Mouse (Mus musculus) myocyte (in vitro differentiated cells): Measurements from ENCODE around the gene Nexn. TPM values are rescaled to one million over a fixed set of nuclear protein-coding genes. Genes with fewer than 3 reads are reported as not detected.
A peak's percentile ranks its signal among the peaks of the same experiment; 100 is the strongest.
"Not testable (repeated sequence)": the region's sequence is repeated elsewhere in the genome, so short reads cannot be mapped to it uniquely, and the experiment has no call there.

Experiments
- H3K27me3 ChIP-seq: one replicate; pipeline ENCODE4 v1.6.1; 2011; ENCODE audit not compliant: control insufficient read depth, insufficient read depth, insufficient read length
- H3K36me3 ChIP-seq: one replicate; pipeline ENCODE4 v1.6.1; 2011; ENCODE audit not compliant: control insufficient read depth, insufficient read depth
- H3K4me2 ChIP-seq: one replicate; pipeline ENCODE4 v1.6.1; 2011; ENCODE audit warnings: low read depth, control low read depth
- H3K4me3 ChIP-seq: one replicate; pipeline ENCODE4 v1.5.1; 2011; ENCODE audit warnings: mild to moderate bottlenecking, control low read depth, moderate library complexity
- H3K79me2 ChIP-seq: one replicate; pipeline ENCODE4 v1.6.1; 2011; ENCODE audit not compliant: control insufficient read depth, insufficient read depth
- H3ac ChIP-seq: one replicate; pipeline ENCODE4 v1.6.1; 2011; ENCODE audit not compliant: control insufficient read depth, insufficient read length
- CEBPB ChIP-seq: IDR thresholded peaks from 2 replicates; pipeline ENCODE4 v1.6.1; 2011; ENCODE audit warnings: mild to moderate bottlenecking, moderate library complexity; ENCODE audit not compliant: poor library complexity, insufficient read depth, severe bottlenecking
- E2F4 ChIP-seq: IDR thresholded peaks from one replicate; pipeline ENCODE4 v1.6.1; 2011; ENCODE audit warnings: mild to moderate bottlenecking, control low read depth, moderate library complexity; ENCODE audit not compliant: insufficient read depth
- MAX ChIP-seq: IDR thresholded peaks from one replicate; pipeline ENCODE4 v1.6.1; 2011; ENCODE audit warnings: low read depth, mild to moderate bottlenecking, control low read depth
- MYOD1 ChIP-seq, 3 experiments: IDR thresholded peaks; one replicate each; pipeline ENCODE4 v1.6.1; 2011; ENCODE audit warnings: control low read depth in 2 of 3, low read depth in 2 of 3, mild to moderate bottlenecking in 2 of 3, moderate library complexity in 1 of 3; ENCODE audit not compliant: insufficient read length in 2 of 3, control insufficient read depth in 1 of 3
- MYOG ChIP-seq, 3 experiments: IDR thresholded peaks; one replicate each; pipeline ENCODE4 v1.6.1; 2011; ENCODE audit warnings: control low read depth in 2 of 3, low read depth in 2 of 3, mild to moderate bottlenecking in 2 of 3; ENCODE audit not compliant: insufficient read length in 2 of 3, control insufficient read depth in 1 of 3, insufficient read depth in 1 of 3
- POLR2A ChIP-seq: IDR thresholded peaks from one replicate; pipeline ENCODE4 v1.6.1; 2011; ENCODE audit warnings: low read depth, mild to moderate bottlenecking, control low read depth, moderate library complexity; ENCODE audit not compliant: insufficient read length
- POLR2AphosphoS2 ChIP-seq: IDR thresholded peaks from one replicate; pipeline ENCODE4 v1.6.1; 2011; ENCODE audit warnings: low read depth, control low read depth; ENCODE audit not compliant: insufficient read length
- REST ChIP-seq: IDR thresholded peaks from one replicate; pipeline ENCODE4 v1.6.1; 2011; ENCODE audit warnings: mild to moderate bottlenecking, control low read depth, moderate library complexity; ENCODE audit not compliant: insufficient read depth, insufficient read length
- SRF ChIP-seq: IDR thresholded peaks from one replicate; pipeline ENCODE4 v1.6.1; 2011; ENCODE audit warnings: low read depth; ENCODE audit not compliant: control insufficient read depth, insufficient read length
- TCF12 ChIP-seq: IDR thresholded peaks from one replicate; pipeline ENCODE4 v1.6.1; 2011; ENCODE audit warnings: mild to moderate bottlenecking, control low read depth; ENCODE audit not compliant: poor library complexity, insufficient read depth, severe bottlenecking
- TCF3 ChIP-seq: IDR thresholded peaks from one replicate; pipeline ENCODE4 v1.6.1; 2011; ENCODE audit warnings: low read depth, control low read depth; ENCODE audit not compliant: insufficient read length
- USF1 ChIP-seq: IDR thresholded peaks from one replicate; pipeline ENCODE4 v1.6.1; 2011; ENCODE audit warnings: low read depth, mild to moderate bottlenecking, control low read depth, moderate library complexity
- polyA plus RNA-seq: library from polyadenylated mRNA; unstranded; fragments of >200 nt; fragmentation: generic; extraction: Trizol; gene quantifications from one replicate; pipeline ENCODE4 v1.2.1, GENCODE M21; 2012; ENCODE audit warnings: missing spikeins

The Nexn gene
- polyA plus RNA-seq, 1 experiment = 24.9 TPM

GRCm38 (mm10) chr3:152201651-152202050, 64.5 kb downstream of the Nexn start:
- Histone ChIP-seq H3K4me2 (no peak overlapping the region), H3K27me3 (no peaks in the 10 kb centered on the region), H3K36me3 (no peaks in the 10 kb centered on the region), H3K79me2 (no peaks in the 10 kb centered on the region), H3ac (no peak overlapping the region), H3K4me3 (no peak overlapping the region)
- TF ChIP-seq POLR2A (no peak), MAX (no peak), MYOD1 (IDR thresholded peaks at IDR 0.05; ENCODE audit: control insufficient read depth in 1 of 3, insufficient read length in 2 of 3, low read depth in 2 of 3) (no peak), TCF3 (no peak), TCF12 (no peak), USF1 (no peak), E2F4 (no peak), SRF (no peak), CEBPB (no peak), POLR2AphosphoS2 (no peak), MYOG (IDR thresholded peaks at IDR 0.05; ENCODE audit: control insufficient read depth in 1 of 3, insufficient read depth in 1 of 3, insufficient read length in 2 of 3, low read depth in 2 of 3) (no peak)

GRCm38 (mm10) chr3:152201181-152201580, 65.0 kb downstream of the Nexn start:
- H3K36me3 ChIP-seq = no peaks in the 10 kb centered on the region
- TF ChIP-seq MYOD1 (IDR thresholded peaks at IDR 0.05; ENCODE audit: control insufficient read depth in 1 of 3, insufficient read length in 2 of 3, low read depth in 2 of 3) (no peak), CEBPB (no peak)
- H3ac ChIP-seq = no peak overlapping the region
- no peak overlapping the region for H3K4me3 ChIP-seq
- no peaks in the 10 kb centered on the region for H3K27me3 ChIP-seq
- no peaks in the 10 kb centered on the region for H3K79me2 ChIP-seq
- no peak overlapping the region for H3K4me2 ChIP-seq

- no peak overlapping the region for H3K4me3 ChIP-seq
- no peaks in the 10 kb centered on the region for H3K27me3 ChIP-seq
- no peak overlapping the region for H3ac ChIP-seq
- H3K79me2 ChIP-seq = no peaks in the 10 kb centered on the region
- TF ChIP-seq MAX (no peak), REST (no peak), POLR2A (no peak), CEBPB (no peak), MYOD1 (IDR thresholded peaks at IDR 0.05; ENCODE audit: control insufficient read depth in 1 of 3, insufficient read length in 2 of 3, low read depth in 2 of 3) (no peak), MYOG (IDR thresholded peaks at IDR 0.05; ENCODE audit: control insufficient read depth in 1 of 3, insufficient read depth in 1 of 3, insufficient read length in 2 of 3, low read depth in 2 of 3) (no peak), TCF12 (no peak), E2F4 (no peak), SRF (no peak), USF1 (no peak), POLR2AphosphoS2 (no peak), TCF3 (no peak)
- H3K36me3 ChIP-seq = no peaks in the 10 kb centered on the region
- no peak overlapping the region for H3K4me2 ChIP-seq
Observed at GRCm38 (mm10) chr3:152199125-152199524, 67.0 kb downstream of the Nexn start.

GRCm38 (mm10) chr3:152197246-152197645, 68.9 kb downstream of the Nexn start:
- not testable (repeated sequence) for H3K36me3 ChIP-seq, H3K4me3 ChIP-seq, H3K4me2 ChIP-seq

GRCm38 (mm10) chr3:152193635-152194097, 72.5 kb downstream of the Nexn start:
- TF ChIP-seq POLR2AphosphoS2 (peak; percentile 94), POLR2A (peak; percentile 82), MYOD1 (IDR thresholded peaks at IDR 0.05; ENCODE audit: control insufficient read depth in 1 of 3, insufficient read length in 2 of 3, low read depth in 2 of 3) (no peak)
- peak overlapping the region; percentile 62 for H3K4me3 ChIP-seq

More at GRCm38 (mm10) chr3:152197246-152197645, 68.9 kb downstream of the Nexn start:
- H3K27me3 ChIP-seq, H3ac ChIP-seq: not testable (repeated sequence)
- peaks cover 12% of the 10 kb centered on the region for H3K79me2 ChIP-seq

GRCm38 (mm10) chr3:152193177-152193576, 73.0 kb downstream of the Nexn start:
- Histone ChIP-seq H3ac (no peak overlapping the region), H3K4me2 (peak overlapping the region; percentile 79), H3K27me3 (no peaks in the 10 kb centered on the region), H3K79me2 (peaks cover 52% of the 10 kb centered on the region), H3K36me3 (no peaks in the 10 kb centered on the region), H3K4me3 (peak overlapping the region; percentile 62)
- TF ChIP-seq E2F4 (no peak), MYOD1 (IDR thresholded peaks at IDR 0.05; ENCODE audit: control insufficient read depth in 1 of 3, insufficient read length in 2 of 3, low read depth in 2 of 3) (no peak), POLR2AphosphoS2 (no peak), TCF3 (no peak), POLR2A (no peak), MYOG (IDR thresholded peaks at IDR 0.05; ENCODE audit: control insufficient read depth in 1 of 3, insufficient read depth in 1 of 3, insufficient read length in 2 of 3, low read depth in 2 of 3) (no peak), USF1 (no peak), MAX (no peak), REST (no peak), TCF12 (no peak), SRF (no peak)

More at GRCm38 (mm10) chr3:152193635-152194097, 72.5 kb downstream of the Nexn start:
- Histone ChIP-seq H3K36me3 (no peaks in the 10 kb centered on the region), H3K79me2 (peaks cover 48% of the 10 kb centered on the region), H3K4me2 (peak overlapping the region; percentile 79), H3ac (no peak overlapping the region), H3K27me3 (no peaks in the 10 kb centered on the region)
